Mouse (Mus musculus): ENCODE data around the gene Oard1. TPM values are rescaled to one million over a fixed set of nuclear protein-coding genes. Genes with fewer than 3 reads are reported as not detected.

Gene Oard1
- polyA plus RNA-seq, 1 experiment from 2014 or later, result 70.6 TPM

DNA sequence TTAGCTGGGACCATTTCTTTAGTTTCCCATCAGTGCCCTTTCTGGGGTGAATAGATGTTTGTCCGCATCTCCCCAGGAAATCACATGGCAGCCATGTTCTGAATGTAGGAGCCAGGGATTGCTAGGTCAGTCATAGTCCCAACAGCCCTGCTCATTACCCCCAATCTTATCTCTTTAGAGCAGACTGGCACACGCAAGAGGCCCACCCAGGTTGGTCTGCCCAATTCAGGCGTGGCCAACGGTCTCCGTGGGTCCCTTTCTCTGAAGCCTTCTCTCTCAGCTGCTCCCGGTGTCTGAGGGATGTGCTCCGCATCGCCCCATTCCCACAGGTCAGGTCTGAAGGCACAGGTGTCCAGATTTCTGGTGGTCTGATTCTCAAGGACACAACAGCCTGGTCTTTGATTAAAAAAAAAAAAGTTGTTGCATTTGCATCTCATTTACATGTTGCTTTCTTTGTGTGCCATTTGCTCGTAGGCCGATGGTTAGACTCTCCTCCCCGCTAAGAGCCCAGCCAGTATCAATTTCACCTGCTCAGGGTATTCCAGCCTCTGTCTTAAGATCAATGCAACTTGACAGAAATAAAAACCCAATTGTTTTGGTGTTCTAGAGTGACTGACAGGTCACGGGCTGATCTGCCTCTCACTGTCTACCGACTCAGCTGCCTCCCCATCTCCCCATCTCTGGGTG, 41.0 kb downstream of the Oard1 start:
- 76% methylated on average over 13 of the region's 13 CpGs for WGBS
- H3K4me2 ChIP-seq, result no peak overlapping the region
- H3K27me3 ChIP-seq, result no peaks in the 10 kb centered on the region
- H3K9me3 ChIP-seq, result no peaks in the 10 kb centered on the region
- no peak overlapping the region for H3K4me3 ChIP-seq
- no peak for ATAC-seq (ENCODE audit: borderline replicate concordance, extremely low read depth, low FRiP score, low TSS enrichment)
- 0 out of 2 replicates have a peak, but pooled peaks cover 3% of the 10 kb centered on the region for H3K4me1 ChIP-seq
- no peak overlapping the region for H3K9ac ChIP-seq
- H3K27ac ChIP-seq, result no peak overlapping the region
- H3K36me3 ChIP-seq, result no peaks in the 10 kb centered on the region

DNA sequence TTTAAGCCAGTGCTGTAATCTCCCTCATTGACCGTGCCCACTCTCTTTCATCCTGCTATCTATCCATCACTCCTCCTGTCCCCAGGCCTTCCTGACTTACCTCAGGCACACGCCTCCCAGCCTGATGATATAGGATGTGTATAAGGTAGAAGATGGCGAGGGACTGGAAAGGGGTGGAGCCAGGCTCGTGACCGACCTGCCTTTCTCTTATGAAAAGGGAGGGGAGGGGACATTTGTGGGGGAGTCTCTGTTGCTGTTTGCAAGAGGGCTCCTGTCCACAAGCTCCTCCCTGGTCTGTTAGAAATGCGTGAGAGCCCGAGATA, 41.5 kb downstream of the Oard1 start, which contains the start of gene Tspo2:
Gene Tspo2 (minus strand): TSS at position 170 of the 323 bp plus-strand sequence.
- WGBS, result 48% methylated on average over 7 of the region's 7 CpGs
- Histone ChIP-seq H3K4me2 (no peak within 1 kb of the TSS), H3K36me3 (no peaks in the 10 kb centered on the region), H3K27ac (no peak within 1 kb of the TSS), H3K4me3 (no peak within 1 kb of the TSS), H3K9me3 (no peaks in the 10 kb centered on the region), H3K4me1 (0 out of 2 replicates have a peak, but pooled peaks cover 3% of the 10 kb centered on the region), H3K27me3 (no peaks in the 10 kb centered on the region), H3K9ac (no peak within 1 kb of the TSS)
- peak; percentile 40; the same call in 1 of the 2 replicates for ATAC-seq (ENCODE audit: borderline replicate concordance, extremely low read depth, low FRiP score, low TSS enrichment)

DNA sequence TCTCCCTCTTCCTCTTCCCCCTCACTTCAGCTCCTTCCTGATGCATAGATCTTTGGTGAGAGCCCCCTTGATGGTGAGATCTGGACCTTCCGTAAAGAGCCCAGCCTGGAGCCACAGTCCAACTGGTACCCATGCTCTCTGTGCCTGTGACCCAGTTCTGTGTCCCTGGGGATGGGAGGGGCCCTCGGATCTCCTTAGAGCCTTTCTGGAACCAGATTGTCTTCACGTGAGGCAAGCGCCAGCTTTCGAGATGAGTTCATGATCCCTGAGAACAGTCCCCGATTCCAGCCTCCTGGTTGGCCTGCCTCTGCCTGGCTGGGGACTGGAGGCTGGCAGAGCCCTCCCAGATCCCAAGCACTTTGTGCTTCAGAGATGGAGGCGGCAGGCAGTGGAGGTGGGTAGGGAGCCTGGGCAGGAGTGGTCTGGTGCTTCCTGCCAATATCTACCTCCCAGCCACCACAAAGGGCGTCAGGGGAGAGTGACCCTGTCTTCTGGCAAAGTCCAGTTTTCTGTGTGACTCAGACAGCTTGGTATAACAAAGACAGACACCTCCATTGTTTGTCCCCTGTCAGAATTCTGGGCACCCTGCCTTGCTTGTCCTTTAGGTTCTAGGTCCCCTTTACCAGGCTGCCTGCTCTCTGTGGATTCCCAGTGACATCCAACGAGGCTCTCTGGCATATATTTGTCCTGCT, 42.1 kb downstream of the Oard1 start:
- WGBS, result 60% methylated on average over 9 of the region's 9 CpGs
- Histone ChIP-seq H3K9ac (no peak overlapping the region), H3K4me2 (no peak overlapping the region), H3K27ac (no peak overlapping the region), H3K27me3 (no peaks in the 10 kb centered on the region), H3K36me3 (no peaks in the 10 kb centered on the region), H3K4me1 (0 out of 2 replicates have a peak, but pooled peaks cover 3% of the 10 kb centered on the region), H3K9me3 (no peaks in the 10 kb centered on the region), H3K4me3 (no peak overlapping the region)
- no peak for ATAC-seq (ENCODE audit: borderline replicate concordance, extremely low read depth, low FRiP score, low TSS enrichment)

DNA sequence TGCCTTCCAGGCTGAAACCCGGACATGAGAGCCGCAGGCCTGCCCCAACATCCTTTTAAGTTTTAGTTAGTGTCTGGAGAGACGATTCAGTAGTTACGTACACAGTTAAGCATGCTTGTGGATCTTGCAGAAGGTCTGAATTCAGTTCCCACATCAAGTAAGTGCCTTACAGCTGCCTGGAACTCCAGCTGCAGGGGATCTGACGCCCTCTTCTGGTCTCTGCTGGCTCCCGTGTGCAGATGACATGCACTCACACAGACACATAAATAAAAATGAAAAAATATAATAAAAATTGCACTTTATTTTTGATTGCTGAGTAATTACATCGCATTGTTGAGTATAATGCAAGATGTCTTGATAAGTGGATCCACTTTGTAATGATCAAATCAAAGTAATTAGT, 43.7 kb downstream of the Oard1 start:
- ATAC-seq (ENCODE audit: borderline replicate concordance, extremely low read depth, low FRiP score, low TSS enrichment), result no peak
- no peaks in the 10 kb centered on the region for H3K27me3 ChIP-seq
- 69% methylated on average over 7 of the region's 7 CpGs for WGBS

DNA sequence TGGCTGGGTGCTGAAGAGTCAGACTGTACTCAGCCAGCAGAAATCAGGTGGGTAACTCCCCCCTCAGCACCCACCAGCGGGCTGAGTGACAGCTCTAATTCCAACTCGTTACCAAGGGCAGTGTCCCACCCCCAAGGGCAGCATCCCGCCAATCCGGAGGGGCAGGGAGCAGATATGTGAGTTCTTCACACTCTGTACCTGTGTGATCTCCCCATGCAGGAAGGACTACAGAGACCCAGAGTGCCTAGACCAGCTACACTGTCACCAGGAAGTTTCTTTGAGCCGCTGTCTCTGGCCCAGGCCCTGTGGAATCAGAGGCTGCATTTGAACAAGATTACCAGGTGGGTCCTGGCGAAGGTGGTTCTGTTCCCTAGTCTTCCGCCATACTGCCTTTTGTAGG, 44.4 kb downstream of the Oard1 start:
- Histone ChIP-seq H3K4me3 (peak overlapping the region; percentile 16), H3K27me3 (no peaks in the 10 kb centered on the region), H3K9ac (no peak overlapping the region), H3K27ac (no peak overlapping the region), H3K9me3 (no peaks in the 10 kb centered on the region), H3K36me3 (no peaks in the 10 kb centered on the region), H3K4me1 (peaks cover 3% of the 10 kb centered on the region; the same call in 1 of the 2 replicates), H3K4me2 (peak overlapping the region; percentile 33)
- WGBS, result 42% methylated on average over 7 of the region's 7 CpGs
- ATAC-seq (ENCODE audit: borderline replicate concordance, extremely low read depth, low FRiP score, low TSS enrichment), result no peak

More for the DNA sequence above, 43.7 kb downstream of the Oard1 start:
- Histone ChIP-seq H3K27ac (no peak overlapping the region), H3K4me2 (no peak overlapping the region), H3K4me3 (no peak overlapping the region), H3K9ac (no peak overlapping the region), H3K9me3 (no peaks in the 10 kb centered on the region), H3K36me3 (no peaks in the 10 kb centered on the region), H3K4me1 (peaks cover 3% of the 10 kb centered on the region; the same call in 1 of the 2 replicates)

DNA sequence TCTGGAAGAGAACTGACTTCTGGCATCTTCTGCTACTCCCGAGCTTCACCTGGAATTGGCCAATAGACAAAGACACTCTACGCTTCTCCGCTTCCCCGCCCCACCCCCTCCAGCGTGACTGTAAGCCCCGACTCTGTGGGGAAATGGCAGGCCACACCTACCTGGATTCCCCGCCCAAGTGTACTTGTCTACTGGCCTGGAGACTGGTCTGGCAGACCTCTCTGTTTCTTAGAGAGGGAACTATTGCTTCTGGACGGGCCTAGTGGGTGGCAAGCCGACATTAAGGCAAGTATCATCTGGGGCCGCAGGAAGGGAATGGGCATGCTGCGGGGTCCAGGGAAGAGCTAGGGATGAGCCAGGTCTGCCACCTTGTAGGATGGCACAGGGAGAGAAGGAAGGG, 44.9 kb downstream of the Oard1 start, which contains the start of gene Unc5cl:
Gene Unc5cl (plus strand): TSS at position 214 of the 400 bp plus-strand sequence.
- Histone ChIP-seq H3K27ac (no peak within 1 kb of the TSS), H3K36me3 (no peaks in the 10 kb centered on the region), H3K4me1 (peaks cover 3% of the 10 kb centered on the region; the same call in 1 of the 2 replicates), H3K9me3 (no peaks in the 10 kb centered on the region), H3K9ac (0 out of 2 replicates have a peak within 1 kb of the TSS, but pooled peaks have one; percentile 13), H3K4me3 (peak within 1 kb of the TSS; percentile 16), H3K27me3 (no peaks in the 10 kb centered on the region), H3K4me2 (peak within 1 kb of the TSS; percentile 33)
- ATAC-seq (ENCODE audit: borderline replicate concordance, extremely low read depth, low FRiP score, low TSS enrichment), result peak; percentile 58; the same call in 1 of the 2 replicates
- 39% methylated on average over 11 of the region's 11 CpGs for WGBS

DNA sequence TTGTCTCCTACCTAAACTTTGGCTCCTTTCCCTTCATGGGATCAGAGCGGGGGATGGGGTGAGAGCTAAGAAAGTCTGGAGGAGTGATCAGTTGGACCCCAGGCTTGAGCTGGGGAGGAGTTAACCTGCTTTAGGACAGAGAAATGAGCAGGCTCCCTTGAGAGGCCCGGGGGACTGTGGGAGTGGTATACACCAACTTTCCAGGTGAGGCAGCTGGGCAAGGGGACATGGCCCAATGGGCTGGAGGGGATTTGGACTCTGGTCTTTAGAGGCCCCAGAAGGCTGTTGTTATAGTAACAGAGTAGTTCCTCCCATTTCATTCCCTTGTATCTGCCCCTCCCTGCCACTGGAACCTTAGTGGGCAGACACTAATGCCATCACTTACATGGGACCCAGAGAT, 46.1 kb downstream of the Oard1 start:
- no peak overlapping the region for H3K27ac ChIP-seq

DNA sequence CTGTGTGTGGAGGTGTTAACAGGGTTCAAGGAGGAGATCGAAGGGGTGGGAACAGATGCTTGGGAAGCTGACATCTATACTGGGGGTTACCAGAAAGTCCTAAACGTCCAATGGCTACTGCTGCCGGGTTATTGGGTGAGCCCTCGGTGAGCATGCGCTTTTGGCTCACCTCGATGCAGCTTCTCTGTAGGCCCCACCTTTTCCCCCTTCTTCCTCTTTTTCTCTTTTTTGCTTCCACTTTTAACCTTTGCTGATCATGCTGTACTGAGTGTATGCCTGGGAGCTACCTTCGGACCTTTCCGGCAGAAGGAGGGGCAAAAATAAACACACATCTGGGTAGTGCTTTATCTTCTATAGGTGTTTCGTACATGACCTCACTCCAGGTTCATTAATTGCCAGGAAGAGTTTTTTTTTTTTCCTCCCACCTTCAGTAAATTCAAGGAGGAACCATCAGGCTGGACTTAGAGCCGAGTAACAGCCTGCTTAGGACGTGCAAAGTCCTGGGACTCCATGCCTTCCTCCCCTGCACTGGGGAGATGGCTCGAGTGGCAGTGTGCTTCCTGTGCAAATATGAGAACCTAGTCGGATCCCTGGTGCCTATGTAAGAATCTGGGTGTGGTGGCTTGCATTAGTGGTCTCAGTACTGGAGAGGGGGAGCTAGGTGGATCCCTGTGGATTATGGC, 48.3 kb downstream of the Oard1 start:
- H3K4me1 ChIP-seq, result peaks cover 3% of the 10 kb centered on the region; the same call in 1 of the 2 replicates
- no peak overlapping the region for H3K27ac ChIP-seq
- no peak overlapping the region for H3K4me3 ChIP-seq
- H3K36me3 ChIP-seq, result no peaks in the 10 kb centered on the region
- no peaks in the 10 kb centered on the region for H3K9me3 ChIP-seq
- no peak overlapping the region for H3K4me2 ChIP-seq
- WGBS, result 49% methylated on average over 13 of the region's 13 CpGs
- no peak overlapping the region for H3K9ac ChIP-seq
- ATAC-seq (ENCODE audit: borderline replicate concordance, extremely low read depth, low FRiP score, low TSS enrichment), result no peak
- H3K27me3 ChIP-seq, result no peaks in the 10 kb centered on the region

More for the DNA sequence above, 46.1 kb downstream of the Oard1 start:
- no peak for ATAC-seq (ENCODE audit: borderline replicate concordance, extremely low read depth, low FRiP score, low TSS enrichment)
- Histone ChIP-seq H3K4me2 (no peak overlapping the region), H3K36me3 (no peaks in the 10 kb centered on the region), H3K4me3 (no peak overlapping the region), H3K27me3 (no peaks in the 10 kb centered on the region), H3K9ac (no peak overlapping the region), H3K4me1 (peaks cover 3% of the 10 kb centered on the region; the same call in 1 of the 2 replicates), H3K9me3 (no peaks in the 10 kb centered on the region)
- 83% methylated on average over 2 of the region's 2 CpGs for WGBS

DNA sequence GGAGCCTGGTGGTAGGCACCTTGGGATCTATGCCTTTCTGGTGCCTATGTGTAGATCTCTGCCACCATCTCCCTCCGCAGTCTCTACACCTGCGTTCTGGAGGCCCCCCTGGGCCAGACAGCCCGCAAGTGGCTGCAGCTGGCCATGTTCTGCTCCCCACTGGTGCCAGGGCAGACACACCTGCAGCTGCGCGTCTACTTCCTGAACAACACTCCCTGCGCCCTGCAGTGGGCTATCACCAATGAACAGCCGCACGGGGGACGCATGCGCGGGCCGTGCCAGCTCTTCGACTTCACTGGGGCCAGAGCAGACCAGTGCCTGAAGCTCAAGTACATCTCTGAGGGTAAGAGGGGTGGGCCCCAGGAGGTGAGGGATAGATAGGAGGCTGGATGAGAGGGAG, 52.3 kb downstream of the Oard1 start:
- H3K27me3 ChIP-seq, result no peaks in the 10 kb centered on the region
- no peak overlapping the region for H3K9ac ChIP-seq
- no peak overlapping the region for H3K4me2 ChIP-seq
- ATAC-seq (ENCODE audit: borderline replicate concordance, extremely low read depth, low FRiP score, low TSS enrichment), result peak; percentile 8; the same call in 1 of the 2 replicates
- no peaks in the 10 kb centered on the region for H3K36me3 ChIP-seq
- H3K4me1 ChIP-seq, result peaks cover under 1% of the 10 kb centered on the region; the same call in 1 of the 2 replicates
- WGBS, result 92% methylated on average over 13 of the region's 13 CpGs
- H3K27ac ChIP-seq, result no peak overlapping the region
- no peak overlapping the region for H3K4me3 ChIP-seq
- H3K9me3 ChIP-seq, result no peaks in the 10 kb centered on the region

DNA sequence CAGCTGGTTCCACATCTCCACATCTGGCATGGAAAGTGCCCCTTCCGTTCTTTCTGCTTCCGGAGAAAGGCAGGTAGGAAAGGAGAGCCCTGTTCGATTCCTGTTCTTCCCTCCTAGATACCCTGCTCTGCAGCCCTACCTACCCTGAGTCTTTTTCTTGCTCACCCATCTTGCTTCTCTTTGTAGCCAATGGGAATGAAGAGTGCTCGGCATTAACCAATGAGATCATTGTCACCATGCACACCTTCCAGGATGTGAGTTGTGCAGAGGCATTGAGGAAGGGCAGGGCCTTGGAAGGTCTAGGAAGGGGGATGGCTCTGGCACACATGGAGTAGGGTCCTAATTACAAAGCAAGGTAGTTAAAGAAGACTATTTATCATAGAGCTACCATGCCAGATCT, 53.6 kb downstream of the Oard1 start:
- ATAC-seq (ENCODE audit: borderline replicate concordance, extremely low read depth, low FRiP score, low TSS enrichment), result no peak

More for the DNA sequence above, 53.6 kb downstream of the Oard1 start:
- H3K9ac ChIP-seq, result no peak overlapping the region
- no peaks in the 10 kb centered on the region for H3K36me3 ChIP-seq
- 0 out of 2 replicates have a peak, but pooled peaks cover 4% of the 10 kb centered on the region for H3K4me1 ChIP-seq
- no peak overlapping the region for H3K4me3 ChIP-seq
- no peaks in the 10 kb centered on the region for H3K27me3 ChIP-seq
- WGBS, result 94% methylated on average over 4 of the region's 4 CpGs
- no peak overlapping the region for H3K27ac ChIP-seq
- H3K4me2 ChIP-seq, result no peak overlapping the region
- no peaks in the 10 kb centered on the region for H3K9me3 ChIP-seq

Measured in lung, embryonic 15.5 days (tissue).